Mouse (Mus musculus) G1E (cell line): Measurements from ENCODE around the gene Prrc2c.

Experiments
- CTCF ChIP-seq: IDR thresholded peaks from 2 replicates; pipeline ENCODE4 v1.5.1; 2012; ENCODE audit warnings: low read depth, low read length, inconsistent platforms, mixed read lengths
- TAL1 ChIP-seq: conservative IDR thresholded peaks from 2 replicates; pipeline ENCODE4 v1.6.1; 2012; ENCODE audit warnings: low read depth, low read length, inconsistent platforms, mixed read lengths

- no peak for TF ChIP-seq CTCF
- no peak for TF ChIP-seq TAL1
These were observed 31.4 kb upstream of the Prrc2c start for GRCm38 (mm10) chr1:162771617-162772360.
